Mouse (Mus musculus) bone marrow, adult 2 months (tissue): ENCODE data around the gene Rhbdf2.
A peak's percentile ranks its signal among the peaks of the same experiment; 100 is the strongest.

Experiments used
- CTCF ChIP-seq: fragments of 200-500 bp; IDR thresholded peaks from 2 replicates; pipeline ENCODE4 v1.5.1; 2011; ENCODE audit warnings: low read length, control low read depth; ENCODE audit not compliant: control insufficient read depth, insufficient read depth
- POLR2A ChIP-seq: fragments of 200-500 bp; IDR thresholded peaks from 2 replicates; pipeline ENCODE4 v1.6.1; 2011; ENCODE audit warnings: low read depth, mild to moderate bottlenecking, control low read depth, low read length, borderline replicate concordance; ENCODE audit not compliant: control insufficient read depth

DNA sequence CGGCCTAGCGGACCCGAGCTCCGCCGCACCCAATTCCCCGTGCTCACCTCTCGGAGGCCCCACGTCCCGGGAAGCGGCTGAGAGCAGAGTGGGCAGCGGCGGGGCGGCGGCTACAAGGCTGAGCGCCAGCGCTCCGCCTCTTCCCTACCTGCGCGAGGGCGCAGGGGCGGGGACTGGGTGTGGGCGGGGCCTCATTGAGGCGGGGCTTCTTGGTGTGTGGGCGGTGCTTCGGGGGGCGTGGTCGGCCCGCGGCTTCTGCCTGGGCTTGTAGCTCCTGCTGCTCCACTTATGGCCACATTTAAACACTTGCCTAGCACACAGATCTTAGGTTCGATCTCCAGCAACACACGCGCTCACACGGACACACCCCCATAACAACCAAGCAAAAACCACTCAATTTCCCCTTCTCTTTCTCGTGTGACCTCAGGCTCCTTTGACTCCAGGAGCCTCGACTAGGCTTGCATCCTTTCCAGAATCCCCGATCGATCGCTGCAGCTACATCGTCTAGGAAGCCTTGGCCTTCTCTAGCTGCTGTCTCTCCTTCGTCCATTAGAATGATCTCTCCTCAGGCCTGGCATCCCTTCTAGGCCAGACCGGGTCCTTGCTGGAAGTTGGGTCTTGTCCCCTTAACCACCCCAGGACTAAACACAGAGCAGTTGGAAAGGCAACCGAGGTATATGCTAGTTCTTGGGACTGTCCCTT lies 2.5 kb downstream of the Rhbdf2 start:
- no peak for TF ChIP-seq CTCF
- peak; percentile 49; the same call in 1 of the 2 replicates for TF ChIP-seq POLR2A
